ENCODE assay signal across 27 mouse cellular contexts in genomic region chr17:79060221-79060620, GRCm38 (mm10). TPM values are rescaled to one million over a fixed set of nuclear protein-coding genes. Genes with fewer than 3 reads are reported as not detected.
DNase-seq lines count a peak whose midpoint lies in the region; ATAC-seq lines count a peak whose summit lies in the region.
"Had no signal": no experiment of that assay in that cellular context is flagged by ENCODE, and none has a peak within 500 bp of the region (broad histone marks: within the 10 kb centered on the region; RNA-seq: fewer than 3 reads in every experiment).

No protein-coding gene starts in this region.

- H3K27me3 ChIP-seq in midbrain, embryonic 11.5 days (ENCODE audit: control insufficient read depth, insufficient read depth, low read length) = no peaks in the 10 kb centered on the region
- no peaks in the 10 kb centered on the region for H3K27me3 ChIP-seq in midbrain, embryonic 13.5 days
- H3K27me3 ChIP-seq: CH12.LX; embryonic facial prominence, embryonic 13.5 days; embryonic facial prominence, embryonic 15.5 days; forebrain, embryonic 12.5 days; Patski had no signal

- DNase-seq in midbrain, embryonic 11.5 days (ENCODE audit: low spot score, missing footprints) = peak; percentile 79
- peak; percentile 67 for DNase-seq in R1 (ENCODE audit: low read depth, low spot score)
- no peak for DNase-seq in testis, postnatal 14 days (ENCODE audit: low spot score)
- DNase-seq: adrenal gland, adult 8-10 months; adrenal gland, postnatal 14 days; adrenal gland, postnatal 36 days; B cell, adult 2 months; cerebellum, adult 11-12 months; cerebellum, adult 2 months; cerebellum, adult 9-10 months; cerebellum, postnatal 10 days; cerebellum, postnatal 25 days; embryo, embryonic 11 days had no signal

- no peaks in the 10 kb centered on the region for H3K4me1 ChIP-seq in midbrain, embryonic 11.5 days (ENCODE audit: control insufficient read depth, insufficient read depth, low read length)
- H3K4me1 ChIP-seq in midbrain, embryonic 13.5 days (replicated peaks) = no peaks in the 10 kb centered on the region
- H3K4me1 ChIP-seq: forebrain, embryonic 10.5 days; forebrain, embryonic 12.5 days had no signal

- H3K9ac ChIP-seq in midbrain, embryonic 11.5 days (ENCODE audit: low read length) = no peak overlapping the region
- H3K9ac ChIP-seq in midbrain, embryonic 13.5 days (replicated peaks) = no peak overlapping the region
- H3K9ac ChIP-seq: embryonic facial prominence, embryonic 13.5 days; embryonic facial prominence, embryonic 15.5 days; forebrain, embryonic 12.5 days had no signal

- no peak for ATAC-seq in midbrain, embryonic 11.5 days (ENCODE audit: low FRiP score)
- no peak for ATAC-seq in midbrain, embryonic 13.5 days
- no peak for ATAC-seq in granulocyte monocyte progenitor cell, adult 5-6 weeks (replicated peaks; ENCODE audit: poor library complexity, severe bottlenecking)
- ATAC-seq: activated CD4-positive, CD25-positive, alpha-beta regulatory T cell, adult 4 months; CD4-positive, CD25-positive, alpha-beta regulatory T cell, adult 4 months; forebrain, embryonic 14.5 days; forebrain, embryonic 16.5 days; Patski had no signal

- H3K36me3 ChIP-seq in midbrain, embryonic 11.5 days (ENCODE audit: control insufficient read depth, insufficient read depth, low read length) = no peaks in the 10 kb centered on the region
- H3K36me3 ChIP-seq in midbrain, embryonic 13.5 days = no peaks in the 10 kb centered on the region
- H3K36me3 ChIP-seq: embryonic facial prominence, embryonic 13.5 days; embryonic facial prominence, embryonic 15.5 days; forebrain, embryonic 10.5 days; forebrain, embryonic 12.5 days; G1E had no signal

- no peak overlapping the region for H3K27ac ChIP-seq in midbrain, embryonic 11.5 days (ENCODE audit: low read depth, low read length)
- no peak overlapping the region for H3K27ac ChIP-seq in midbrain, embryonic 13.5 days
- H3K27ac ChIP-seq: embryonic facial prominence, embryonic 13.5 days; embryonic facial prominence, embryonic 15.5 days; forebrain, embryonic 10.5 days; forebrain, embryonic 12.5 days had no signal

- H3K9me3 ChIP-seq in midbrain, embryonic 11.5 days (ENCODE audit: control insufficient read depth, low read length) = no peaks in the 10 kb centered on the region
- H3K9me3 ChIP-seq in midbrain, embryonic 13.5 days = no peaks in the 10 kb centered on the region
- H3K9me3 ChIP-seq: embryonic facial prominence, embryonic 13.5 days; embryonic facial prominence, embryonic 15.5 days; forebrain, embryonic 10.5 days; forebrain, embryonic 12.5 days; G1E had no signal

- no peak overlapping the region for H3K4me3 ChIP-seq in midbrain, embryonic 11.5 days (ENCODE audit: low read depth, low read length)
- H3K4me3 ChIP-seq in midbrain, embryonic 13.5 days (replicated peaks) = no peak overlapping the region
- H3K4me3 ChIP-seq: embryonic facial prominence, embryonic 13.5 days; embryonic facial prominence, embryonic 15.5 days; erythroblast, embryonic 14.5 days; forebrain, embryonic 10.5 days; forebrain, embryonic 12.5 days had no signal

- no peak overlapping the region for H3K4me2 ChIP-seq in midbrain, embryonic 11.5 days
- no peak overlapping the region for H3K4me2 ChIP-seq in midbrain, embryonic 13.5 days (replicated peaks)
- H3K4me2 ChIP-seq: embryonic facial prominence, embryonic 13.5 days; embryonic facial prominence, embryonic 15.5 days; forebrain, embryonic 12.5 days had no signal

- WGBS in midbrain, embryonic 11.5 days = 82% methylated on average over 5 of the region's 5 CpGs
- 81% methylated on average over 5 of the region's 5 CpGs for WGBS in midbrain, embryonic 13.5 days

RNA-seq across cellular contexts. Expression of gene Qpct, which starts 8.5 kb away (rescaled TPM):
- 8.5 and 10.5 TPM in 2 replicates for polyA plus RNA-seq in midbrain, embryonic 11.5 days (2014; fragmentation: Nextera tagmentation; extraction: Ambion mirVana)
- 11.7 and 12.6 TPM in 2 replicates for polyA plus RNA-seq in midbrain, embryonic 13.5 days (2015; fragmentation: Nextera tagmentation; extraction: Ambion mirVana)
- 1.1 and 4.3 TPM in 2 replicates for total RNA-seq in granulocyte monocyte progenitor cell, adult 5-6 weeks (2014; fragmentation: Nextera tagmentation)
- total RNA-seq in granulocyte monocyte progenitor cell, adult 5-6 weeks (2017) = 0.21 and 1.6 TPM in 2 replicates
- total RNA-seq: CH12.LX had no signal
- polyA plus RNA-seq: erythroblast, embryonic 14.5 days; G1E had no signal

RNA-seq across cellular contexts. Expression of gene Prkd3, which starts 39.6 kb away (rescaled TPM):
- polyA plus RNA-seq in midbrain, embryonic 11.5 days (2014; fragmentation: Nextera tagmentation; extraction: Ambion mirVana) = 48.0 and 48.5 TPM in 2 replicates
- polyA plus RNA-seq in midbrain, embryonic 13.5 days (2015; fragmentation: Nextera tagmentation; extraction: Ambion mirVana) = 20.8 and 21.0 TPM in 2 replicates
- total RNA-seq in granulocyte monocyte progenitor cell, adult 5-6 weeks (2014; fragmentation: Nextera tagmentation) = 44.2 and 52.7 TPM in 2 replicates
- 49.8 and 51.1 TPM in 2 replicates for total RNA-seq in granulocyte monocyte progenitor cell, adult 5-6 weeks (2017)
- total RNA-seq: CH12.LX had no signal
- polyA plus RNA-seq: G1E had no signal
